Mouse (Mus musculus) liver, postnatal 0 days (tissue): ENCODE results near the gene Ctdsp1. TPM values are rescaled to one million over a fixed set of nuclear protein-coding genes. Genes with fewer than 3 reads are reported as not detected.
A peak's percentile ranks its signal among the peaks of the same experiment; 100 is the strongest.

ENCODE experiments used
- ATAC-seq: fragments of 200-750 bp; cut with Nextera tagmentation; 2 replicates; pipeline ENCODE4 v1.8.0; 2017; ENCODE audit warnings: mild to moderate bottlenecking, moderate library complexity
- DNase-seq: peaks from one replicate; pipeline ENCODE4 v3.0.0-alpha.2; 2016
- H3K27ac ChIP-seq: fragments of 300-500 bp; sonication (generic); 2 replicates; pipeline ENCODE4 v1.5.1; 2014; ENCODE audit warnings: antibody characterized with exemption, moderate library complexity, mild to moderate bottlenecking, low read depth
- H3K27me3 ChIP-seq: fragments of 300-500 bp; sonication (generic); 2 replicates; pipeline ENCODE4 v1.6.1; 2014; ENCODE audit warnings: low read length, control low read depth, mixed read lengths; ENCODE audit not compliant: insufficient read depth
- H3K36me3 ChIP-seq: fragments of 300-500 bp; sonication (generic); replicated peaks from 2 replicates; pipeline ENCODE4 v1.6.1; 2014; ENCODE audit warnings: mild to moderate bottlenecking, control low read depth, low read length, moderate library complexity, mixed read lengths; ENCODE audit not compliant: insufficient read depth
- H3K4me1 ChIP-seq: fragments of 300-500 bp; sonication (generic); 2 replicates; pipeline ENCODE4 v1.6.1; 2014; ENCODE audit warnings: antibody characterized with exemption, mild to moderate bottlenecking, control low read depth; ENCODE audit not compliant: insufficient read depth
- H3K4me2 ChIP-seq: fragments of 300-500 bp; sonication (generic); 2 replicates; pipeline ENCODE4 v1.6.1; 2014; ENCODE audit warnings: low read depth, mild to moderate bottlenecking, low read length, moderate library complexity, mixed read lengths
- H3K4me3 ChIP-seq: fragments of 300-500 bp; sonication (generic); 2 replicates; pipeline ENCODE4 v1.5.1; 2014; ENCODE audit warnings: low read depth, low read length
- H3K9ac ChIP-seq: fragments of 300-500 bp; sonication (generic); replicated peaks from 2 replicates; pipeline ENCODE4 v1.6.1; 2014; ENCODE audit warnings: mild to moderate bottlenecking, moderate library complexity
- H3K9me3 ChIP-seq: fragments of 300-500 bp; sonication (generic); 2 replicates; pipeline ENCODE4 v1.6.1; 2016; ENCODE audit warnings: mild to moderate bottlenecking, control low read depth, low read length, mixed read lengths
- CTCF ChIP-seq: sonication (generic); IDR thresholded peaks from 2 replicates; pipeline ENCODE4 v1.5.1; 2016; ENCODE audit warnings: antibody characterized with exemption, low read depth
- EP300 ChIP-seq: IDR thresholded peaks from 2 replicates; pipeline ENCODE4 v1.6.1; 2016; ENCODE audit warnings: antibody characterized with exemption, low read depth, mild to moderate bottlenecking
- WGBS: fragments of 180-500 bp; shearing (Covaris S2); extraction: QIAGEN DNeasy Blood & Tissue Kit; methylation state at CpG from one replicate; pipeline ENCODE4 v1.1.7; 2014; ENCODE audit not compliant: insufficient replicate concordance; 5-methylcytosine and 5-hydroxymethylcytosine counted together
- polyA plus RNA-seq: library from polyadenylated mRNA; unstranded; fragments of >200 nt; fragmentation: Nextera tagmentation; extraction: Ambion mirVana; gene quantifications from 2 replicates; pipeline ENCODE4 v1.2.1, GENCODE M21; 2015

Gene Ctdsp1
- polyA plus RNA-seq, 1 experiment from 2014 or later = 40.4 TPM

GRCm38 (mm10) chr1:74362325-74363229 is 28.7 kb upstream of the Ctdsp1 start:
- H3K4me2 ChIP-seq = no peak overlapping the region
- ATAC-seq (no peak), DNase-seq (no peak)
- peaks cover 7% of the 10 kb centered on the region for H3K4me1 ChIP-seq
- 66% methylated on average over 17 of the region's 17 CpGs for WGBS
- H3K36me3 ChIP-seq = no peaks in the 10 kb centered on the region
- H3K27me3 ChIP-seq = no peaks in the 10 kb centered on the region
- no peak overlapping the region for H3K27ac ChIP-seq
- no peak overlapping the region for H3K4me3 ChIP-seq
- H3K9ac ChIP-seq = no peak overlapping the region
- H3K9me3 ChIP-seq = no peaks in the 10 kb centered on the region
- no peak for TF ChIP-seq EP300
- no peak for TF ChIP-seq CTCF

- 56% methylated on average over 5 of the region's 5 CpGs for WGBS
- Histone ChIP-seq H3K4me1 (peaks cover 16% of the 10 kb centered on the region), H3K27me3 (no peaks in the 10 kb centered on the region), H3K4me2 (no peak overlapping the region), H3K9me3 (no peaks in the 10 kb centered on the region), H3K4me3 (no peak overlapping the region), H3K27ac (no peak overlapping the region), H3K36me3 (no peaks in the 10 kb centered on the region), H3K9ac (no peak overlapping the region)
- TF ChIP-seq CTCF (no peak), EP300 (no peak)
- no peak for ATAC-seq
- no peak for DNase-seq
Observed at GRCm38 (mm10) chr1:74363437-74363836, 27.9 kb upstream of the Ctdsp1 start.

GRCm38 (mm10) chr1:74364270-74364669 is 27.0 kb upstream of the Ctdsp1 start:
- Histone ChIP-seq H3K36me3 (no peaks in the 10 kb centered on the region), H3K9ac (no peak overlapping the region), H3K27me3 (no peaks in the 10 kb centered on the region), H3K27ac (no peak overlapping the region), H3K4me2 (no peak overlapping the region), H3K4me1 (peaks cover 18% of the 10 kb centered on the region), H3K9me3 (no peaks in the 10 kb centered on the region), H3K4me3 (no peak overlapping the region)
- no peak for DNase-seq
- ATAC-seq = no peak
- WGBS = 46% methylated on average over 8 of the region's 8 CpGs
- no peak for TF ChIP-seq EP300
- TF ChIP-seq CTCF = no peak

GRCm38 (mm10) chr1:74367886-74368645 is 23.2 kb upstream of the Ctdsp1 start:
- no peaks in the 10 kb centered on the region for H3K36me3 ChIP-seq
- H3K27me3 ChIP-seq = no peaks in the 10 kb centered on the region
- no peak overlapping the region for H3K27ac ChIP-seq
- peak overlapping the region; percentile 46 for H3K9ac ChIP-seq
- TF ChIP-seq CTCF (peak; percentile 19), EP300 (no peak)
- H3K4me3 ChIP-seq = peak overlapping the region; percentile 30
- H3K9me3 ChIP-seq = no peaks in the 10 kb centered on the region
- DNase-seq = peak; percentile 54
- peak overlapping the region; percentile 78 for H3K4me2 ChIP-seq
- 10% methylated on average over 34 of the region's 34 CpGs for WGBS
- H3K4me1 ChIP-seq = peaks cover 18% of the 10 kb centered on the region
- peak; percentile 80 for ATAC-seq

GRCm38 (mm10) chr1:74370040-74370439 is 21.3 kb upstream of the Ctdsp1 start:
- H3K4me3 ChIP-seq = no peak overlapping the region
- H3K9me3 ChIP-seq = no peaks in the 10 kb centered on the region
- no peak overlapping the region for H3K27ac ChIP-seq
- no peaks in the 10 kb centered on the region for H3K36me3 ChIP-seq
- no peak overlapping the region for H3K9ac ChIP-seq
- no peak for TF ChIP-seq CTCF
- no peak for TF ChIP-seq EP300
- ATAC-seq (no peak), DNase-seq (no peak)
- no peaks in the 10 kb centered on the region for H3K27me3 ChIP-seq
- peaks cover 19% of the 10 kb centered on the region for H3K4me1 ChIP-seq
- 38% methylated on average over 4 of the region's 4 CpGs for WGBS
- H3K4me2 ChIP-seq = no peak overlapping the region

- Histone ChIP-seq H3K4me3 (no peak overlapping the region), H3K9me3 (no peaks in the 10 kb centered on the region), H3K4me1 (peaks cover 18% of the 10 kb centered on the region), H3K27ac (no peak overlapping the region), H3K27me3 (no peaks in the 10 kb centered on the region), H3K4me2 (no peak overlapping the region), H3K36me3 (no peaks in the 10 kb centered on the region), H3K9ac (no peak overlapping the region)
- ATAC-seq (no peak), DNase-seq (no peak)
- TF ChIP-seq EP300 = no peak
- TF ChIP-seq CTCF = no peak
- WGBS = 29% methylated on average over 4 of the region's 4 CpGs
Observed at GRCm38 (mm10) chr1:74373372-74373771, 17.9 kb upstream of the Ctdsp1 start.
